Mouse (Mus musculus): ENCODE results near the gene Exoc5.

The Exoc5 gene

DNA sequence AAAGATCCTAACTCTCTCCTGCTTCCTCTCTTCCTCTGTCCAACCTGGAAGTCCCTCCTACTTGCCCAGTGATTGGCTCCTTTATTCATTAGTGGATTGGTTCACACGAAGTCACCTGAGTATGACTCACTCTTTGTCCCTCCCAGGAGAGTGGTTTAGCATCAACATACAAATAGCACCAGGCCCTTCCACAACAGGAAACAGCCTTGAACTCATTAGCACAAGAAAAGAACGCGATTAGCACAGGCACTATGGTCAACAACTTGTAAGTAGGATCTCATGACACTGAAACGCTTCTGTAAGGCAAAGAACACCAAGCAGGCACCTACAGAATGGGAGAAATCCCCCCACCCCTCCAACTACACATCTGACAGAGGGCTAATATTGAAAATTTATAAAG is 67.7 kb downstream of the Exoc5 start:
- DNase-seq = no peak

DNA sequence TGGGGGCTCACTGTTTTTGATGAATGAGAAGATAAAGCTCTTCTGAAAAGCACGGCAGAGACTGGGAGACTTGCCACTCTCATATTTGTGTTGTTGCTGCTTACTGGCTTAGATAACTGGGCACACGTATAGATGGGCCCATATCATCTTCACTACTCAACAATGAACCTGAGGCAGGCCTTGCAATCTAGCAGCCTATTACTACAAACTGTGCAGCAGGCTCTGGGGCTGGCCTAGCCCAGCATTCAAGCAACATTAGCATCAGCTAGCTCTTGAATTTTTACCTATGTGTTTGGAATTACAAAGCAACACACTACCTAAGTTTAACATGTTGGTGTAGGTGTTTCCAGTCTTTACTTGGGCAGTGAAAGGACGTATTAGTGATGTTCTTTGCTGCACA is 72.6 kb downstream of the Exoc5 start:
- no peak for DNase-seq

DNA sequence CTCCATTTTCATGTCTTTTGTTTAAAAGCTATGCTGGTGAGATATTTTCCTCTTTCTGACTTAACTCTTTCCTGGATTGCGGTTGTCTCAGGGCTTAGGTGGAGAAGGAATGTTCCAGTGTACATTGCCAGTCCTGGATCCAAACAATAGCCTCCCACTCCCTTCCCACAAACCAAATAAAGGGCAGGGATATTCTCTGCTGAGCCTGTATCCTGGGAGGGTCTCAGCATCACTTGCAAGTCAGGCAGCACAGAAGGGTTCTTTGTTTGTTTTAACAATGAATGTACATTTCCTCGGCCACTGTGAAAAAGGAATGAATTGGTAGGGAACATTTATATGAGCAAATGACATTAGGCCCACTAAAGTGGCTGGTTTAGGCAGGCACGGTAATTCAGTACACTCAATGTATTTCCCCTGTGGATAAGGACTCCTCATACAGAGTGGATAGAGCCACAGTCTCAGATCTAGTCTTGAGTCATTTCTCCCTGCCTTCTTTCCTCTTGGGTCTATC is 74.3 kb downstream of the Exoc5 start:
- DNase-seq = no peak

GRCm38 (mm10) chr14:48991144-48991522 is 75.3 kb downstream of the Exoc5 start:
- DNase-seq = no peak

DNA sequence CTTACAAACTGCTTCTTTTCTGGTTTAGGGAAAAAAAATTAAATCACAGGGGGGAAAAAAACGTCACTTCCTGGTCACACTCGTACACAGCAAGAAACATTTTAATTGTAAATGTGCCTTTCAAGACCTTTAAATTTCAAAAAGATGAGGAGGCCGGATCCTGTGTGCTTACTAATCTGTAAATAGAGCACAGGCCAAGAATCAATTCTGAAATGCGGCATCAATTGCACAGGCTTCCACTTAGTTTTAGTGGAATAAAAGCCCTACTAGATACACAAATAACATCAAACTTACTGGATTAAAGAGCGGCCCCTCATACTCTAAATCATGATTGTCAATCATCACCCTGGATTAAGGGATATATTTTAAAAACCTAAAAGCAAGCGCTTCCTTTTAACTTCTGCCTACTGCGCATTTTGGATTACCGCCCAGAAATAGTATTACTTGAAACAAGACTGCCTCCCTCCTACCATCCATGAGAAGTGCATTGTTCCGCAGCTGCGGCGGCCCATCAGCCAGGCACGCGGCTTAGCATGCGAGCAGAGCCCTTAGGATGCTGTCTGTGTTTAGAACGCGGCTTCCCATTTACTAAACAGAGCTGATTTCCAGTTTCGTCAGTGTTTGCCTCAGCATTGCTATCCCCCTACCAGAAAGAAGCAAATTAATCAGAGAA is 75.8 kb downstream of the Exoc5 start:
- DNase-seq = peak; percentile 72

DNA sequence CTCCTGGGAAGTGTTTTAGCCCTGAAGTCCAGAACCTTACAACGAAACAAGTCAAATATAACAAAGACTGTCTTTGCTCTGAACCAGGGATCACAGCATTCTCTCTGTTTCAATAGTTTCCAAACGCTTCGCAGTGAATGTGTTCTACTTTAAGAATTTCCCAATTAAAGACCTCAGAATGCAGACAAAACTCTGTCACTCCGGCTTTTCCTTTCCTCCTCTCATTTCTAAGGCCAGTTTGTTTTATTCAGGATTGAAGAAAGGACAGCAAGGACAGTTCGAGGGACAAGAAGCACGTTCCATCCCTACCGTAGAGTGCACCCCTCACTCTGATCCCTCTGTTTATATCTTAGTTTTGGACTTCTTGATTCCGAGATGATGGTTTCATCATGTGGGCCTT is 76.6 kb downstream of the Exoc5 start:
- DNase-seq = no peak

GRCm38 (mm10) chr14:48986231-48986630 is 80.2 kb downstream of the Exoc5 start:
- no peak for DNase-seq

GRCm38 (mm10) chr14:48985673-48986072 is 80.8 kb downstream of the Exoc5 start:
- peak; percentile 28 for DNase-seq

DNA sequence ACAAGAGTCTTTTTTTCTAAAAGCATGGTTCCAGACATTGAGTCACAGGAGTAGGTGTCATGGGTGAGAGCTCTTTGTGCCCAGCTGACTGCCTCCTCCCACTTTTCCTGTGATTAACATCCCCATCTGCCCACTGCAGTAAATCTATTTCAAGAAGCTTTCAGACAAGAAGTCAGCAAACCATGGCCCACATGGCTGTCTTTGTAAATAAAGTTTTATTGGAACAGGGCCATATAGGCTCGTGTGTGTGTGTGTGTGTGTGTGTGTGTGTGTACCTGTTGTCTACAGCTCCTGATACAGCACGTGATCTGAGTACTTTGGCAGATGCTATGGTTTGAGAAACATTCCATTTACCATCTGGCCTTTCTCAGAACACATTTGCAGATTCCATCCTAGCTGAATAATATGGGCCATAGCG is 87.5 kb downstream of the Exoc5 start:
- DNase-seq = no peak

DNA sequence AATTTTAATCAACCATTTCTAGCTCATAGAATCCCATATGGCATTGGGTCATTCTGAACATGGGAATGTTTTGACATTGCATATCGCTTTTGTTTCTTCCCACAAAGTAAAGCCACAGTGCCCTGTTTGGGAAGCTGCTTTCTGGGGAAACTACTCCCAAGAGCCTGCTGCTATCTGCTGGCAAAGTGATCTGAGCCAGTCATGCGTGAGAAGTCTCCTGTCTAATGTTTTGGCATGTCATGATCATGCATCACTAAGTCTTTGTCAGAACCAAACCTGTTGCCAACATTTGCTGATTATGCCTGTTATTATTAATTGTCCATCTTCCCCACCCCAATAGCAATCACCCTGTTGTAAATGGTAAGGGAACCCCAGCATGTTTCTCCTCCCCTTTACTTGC is 94.9 kb downstream of the Exoc5 start:
- no peak for DNase-seq

DNA sequence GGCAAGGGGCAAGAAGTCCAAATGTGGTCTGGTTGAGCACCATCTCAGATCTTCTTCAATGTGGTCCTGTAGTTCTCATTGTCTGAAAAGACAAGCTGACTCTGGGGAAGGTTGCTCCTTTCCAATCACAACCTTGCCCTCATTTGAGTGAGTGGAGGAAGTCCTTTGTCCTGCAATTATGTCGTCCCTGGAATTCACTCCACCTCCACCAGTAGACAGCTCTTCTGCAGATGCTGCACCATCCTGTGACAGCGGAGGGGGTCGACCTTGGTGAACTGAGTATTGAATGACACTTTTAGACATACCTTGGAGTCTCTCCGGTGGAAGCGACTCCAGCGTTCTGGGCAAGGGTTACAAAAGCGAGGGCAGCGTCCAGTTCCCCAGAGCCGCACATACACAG is 97.8 kb downstream of the Exoc5 start:
- DNase-seq = no peak

Data from kidney, postnatal 10 days (tissue).